Mouse (Mus musculus) liver, embryonic 14.5 days (tissue): ENCODE measurements at regions not wholly inside any gene's neighbourhood (a gene's known extent, or its start where the extent isn't known, plus 50 kb on each side); places are given as distances from the start of the nearest gene placed in this dataset.

Experiments
- CTCF ChIP-seq: IDR thresholded peaks from 2 replicates; pipeline ENCODE4 v1.5.1; 2016; ENCODE audit warnings: antibody characterized with exemption, low read depth, control low read depth
- EP300 ChIP-seq: IDR thresholded peaks from 2 replicates; pipeline ENCODE4 v1.6.1; 2016; ENCODE audit warnings: antibody characterized with exemption, low read depth

DNA sequence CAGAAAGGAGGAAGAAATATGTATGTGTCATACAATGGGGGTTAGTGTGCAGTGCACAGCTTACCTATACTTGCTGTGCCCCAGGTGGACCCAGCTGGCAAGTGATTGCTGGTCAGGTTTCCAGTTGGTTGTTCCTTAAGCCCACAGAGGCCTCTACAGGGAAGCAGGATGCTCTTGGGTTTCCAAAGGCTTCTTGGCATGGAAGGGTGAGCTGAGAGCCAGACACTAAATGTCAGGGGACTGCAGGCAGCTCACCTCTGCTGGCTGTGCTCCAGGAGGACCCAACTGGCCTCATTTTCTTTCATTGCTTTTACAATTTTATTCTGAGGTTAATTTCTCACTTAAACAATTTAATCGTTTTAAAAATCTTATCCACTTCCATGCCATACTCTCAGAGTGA lies 108.1 kb downstream of the Gm10184 start:
- TF ChIP-seq CTCF (no peak), EP300 (no peak)
